Mouse (Mus musculus): ENCODE data around the gene Gstt1.

Gene Gstt1

DNA sequence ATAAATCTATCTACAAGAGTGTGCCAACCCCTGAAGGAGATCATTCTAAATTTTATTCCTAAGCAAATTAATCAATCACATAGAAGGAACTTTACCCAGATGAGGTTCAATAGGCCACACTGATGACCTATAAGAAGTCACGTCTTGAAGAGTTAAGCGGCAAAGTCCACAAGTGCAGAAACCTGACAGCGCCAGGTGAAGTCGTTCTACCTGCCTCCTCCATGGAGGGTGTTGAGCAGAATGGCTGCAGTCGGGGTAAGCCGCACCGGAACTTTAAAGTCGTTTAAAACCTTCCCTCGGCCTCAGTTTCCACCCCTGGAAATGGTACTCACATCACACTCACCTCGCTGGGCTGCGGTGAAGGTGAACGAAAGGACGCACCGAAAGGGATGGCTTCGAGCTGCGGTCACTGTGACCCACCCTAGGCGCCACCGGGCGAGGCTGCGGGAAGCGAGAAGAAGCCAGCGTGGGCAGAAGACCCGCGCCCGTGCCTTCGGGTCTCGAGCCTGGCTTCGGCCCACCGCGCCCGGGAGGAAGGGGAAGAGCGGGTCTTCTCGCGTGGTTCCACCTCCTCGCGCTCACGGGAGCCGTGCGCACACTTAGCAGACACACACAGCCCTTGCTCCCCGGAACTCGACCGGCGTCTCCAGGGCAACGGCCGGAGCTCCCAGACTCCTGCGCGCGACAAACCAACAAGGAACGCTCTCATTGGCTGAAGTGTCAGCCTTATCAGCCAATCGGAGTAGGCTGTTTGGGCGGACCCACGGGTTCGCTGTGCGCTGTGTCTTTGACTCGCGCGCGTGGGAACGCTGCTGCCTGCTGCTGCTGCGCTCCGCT lies 34.5 kb downstream of the Gstt1 start, which contains the start of gene Cabin1:
Gene Cabin1 (minus strand): TSS at position 660 of the 837 bp plus-strand sequence.
- DNase-seq (ENCODE audit: low spot score), result peak; percentile 98

GRCm38 (mm10) chr10:75762413-75762812 lies 36.0 kb downstream of the Gstt1 start:
- no peak for DNase-seq (ENCODE audit: low spot score)

DNA sequence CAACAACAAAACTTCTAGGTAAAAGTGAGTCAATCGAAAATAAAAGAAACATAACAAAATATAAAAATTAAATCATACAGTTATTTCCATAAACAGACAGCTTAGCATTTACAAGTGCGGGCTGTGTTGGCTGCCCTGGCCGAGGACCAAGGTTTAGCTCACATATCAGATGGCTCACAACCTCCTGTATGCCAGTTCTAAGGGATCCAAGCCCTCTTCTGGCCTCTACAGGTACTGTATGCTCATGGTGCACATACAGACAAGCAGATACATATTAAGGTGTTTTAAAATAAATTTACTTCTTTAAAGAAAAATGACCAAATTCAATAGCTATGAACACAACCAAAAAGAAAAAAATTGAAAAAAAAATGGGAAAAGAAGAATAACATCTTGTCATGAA lies 38.1 kb downstream of the Gstt1 start:
- DNase-seq (ENCODE audit: low spot score), result no peak

DNA sequence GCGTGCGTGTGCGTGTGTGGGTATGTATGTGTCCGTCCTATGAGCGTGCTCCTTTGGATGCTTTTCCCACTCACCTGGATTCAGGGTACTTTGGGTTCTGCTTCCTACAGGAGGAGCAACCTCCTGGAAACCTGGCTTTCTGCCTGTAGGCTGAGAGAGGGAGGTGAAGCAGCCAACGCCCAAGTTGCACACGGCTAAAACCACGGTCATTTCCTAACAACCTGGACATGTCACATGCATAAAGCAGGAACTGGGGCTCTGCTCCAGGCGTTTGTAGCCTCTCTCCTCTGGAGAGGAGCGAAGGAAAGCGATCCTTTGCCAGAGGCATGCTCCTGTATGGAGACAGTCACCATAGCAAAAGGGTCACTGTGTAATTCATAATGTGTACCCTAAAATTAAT lies 41.7 kb downstream of the Gstt1 start:
- DNase-seq (ENCODE audit: low spot score), result no peak

DNA sequence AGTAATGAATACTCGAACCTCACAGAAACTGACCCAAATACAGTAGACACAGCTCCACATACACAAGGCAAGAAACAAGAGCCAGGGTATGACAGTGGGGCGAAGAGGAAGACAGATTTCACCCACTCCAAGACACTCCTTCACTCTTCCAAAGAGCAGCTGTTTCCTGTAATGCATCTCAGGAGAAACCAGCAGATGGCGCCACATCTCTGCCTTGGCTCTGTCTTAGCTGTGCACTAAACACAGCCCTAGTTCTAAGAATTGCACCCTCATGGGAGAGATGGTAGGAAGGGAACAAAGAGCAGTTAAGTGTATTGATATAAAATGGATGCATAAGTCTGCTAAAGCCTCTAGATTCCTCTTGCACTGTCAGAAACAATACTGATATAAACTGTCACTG lies 54.4 kb downstream of the Gstt1 start:
- DNase-seq (ENCODE audit: low spot score), result peak; percentile 40

- no peak for DNase-seq (ENCODE audit: low spot score)
These were observed 55.0 kb downstream of the Gstt1 start for GRCm38 (mm10) chr10:75743369-75743768.

DNA sequence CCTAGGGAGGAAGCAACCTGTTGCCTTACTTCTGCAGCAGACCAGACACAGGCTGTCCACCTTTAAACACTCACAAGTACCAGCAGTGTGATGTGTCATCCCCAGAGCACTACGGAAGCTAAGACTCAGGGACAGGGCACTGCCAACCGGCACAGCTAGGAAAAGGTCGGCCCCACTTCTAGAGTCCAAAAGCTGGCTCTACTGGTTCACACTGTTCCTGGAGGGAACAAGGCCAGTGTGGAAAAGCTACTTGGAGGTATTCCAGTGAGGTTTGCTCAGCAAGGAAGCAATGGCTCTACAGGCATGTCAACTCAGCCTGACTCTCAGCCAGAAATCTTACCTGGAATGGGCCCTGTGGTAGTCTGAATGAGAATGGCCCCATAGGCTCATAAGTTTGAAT lies 57.5 kb downstream of the Gstt1 start:
- no peak for DNase-seq (ENCODE audit: low spot score)

All from testis, postnatal 14 days (tissue).